Mouse (Mus musculus) cerebellum, adult 18-20 months (tissue): ENCODE measurements around the gene Tmem201.

Source experiments
- DNase-seq, 2 experiments: peaks; one replicate each; pipeline ENCODE4 v3.0.0; 2021

The Tmem201 gene

GRCm38 (mm10) chr4:149678006-149678405 lies 59.8 kb downstream of the Tmem201 start:
- no peak for DNase-seq

DNA sequence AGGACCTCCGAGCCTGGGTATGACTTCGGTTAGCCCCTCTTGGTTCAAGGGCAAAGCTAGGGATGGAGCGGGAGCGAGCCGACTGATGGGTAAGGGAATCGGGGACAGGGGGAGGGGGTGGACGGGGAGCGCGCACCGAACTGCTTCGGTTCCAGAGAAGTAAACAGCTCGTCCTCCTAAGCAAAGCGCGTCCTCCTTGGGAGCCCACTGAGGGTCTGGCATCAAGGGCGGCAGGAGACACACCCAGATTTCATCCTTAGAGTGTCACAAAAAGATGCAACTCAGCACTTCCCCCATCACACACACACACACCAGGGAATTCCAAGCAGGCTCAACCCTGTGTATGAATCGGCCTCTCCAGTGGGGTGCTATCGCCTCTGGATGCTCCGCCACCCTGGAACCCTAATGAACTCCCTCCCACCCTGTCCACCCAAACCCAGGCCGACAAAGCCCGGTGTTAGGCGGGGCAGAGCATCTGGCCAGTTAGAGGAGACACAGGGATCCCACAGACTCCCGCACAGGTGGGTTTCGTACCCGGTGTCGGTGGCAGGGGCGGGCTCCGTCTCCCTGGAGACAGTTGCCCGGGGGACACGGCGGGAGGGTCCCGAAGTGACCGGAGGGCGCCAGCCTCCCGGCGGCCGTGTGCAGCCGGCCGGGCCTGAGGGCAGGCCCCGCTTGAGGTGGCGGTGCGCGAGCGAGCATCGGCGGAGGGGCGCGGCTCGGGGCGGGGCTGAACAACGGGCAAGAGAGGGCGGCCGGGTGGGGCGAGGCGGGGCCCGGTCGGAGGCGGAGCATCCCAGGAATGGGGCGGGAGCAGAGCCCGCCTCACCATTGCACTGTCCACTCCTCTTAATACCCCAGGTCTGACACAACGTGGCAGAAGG lies 62.2 kb downstream of the Tmem201 start:
- peak; percentile 87 to 92 for DNase-seq

GRCm38 (mm10) chr4:149674814-149675377 lies 62.9 kb downstream of the Tmem201 start:
- DNase-seq, result no peak

DNA sequence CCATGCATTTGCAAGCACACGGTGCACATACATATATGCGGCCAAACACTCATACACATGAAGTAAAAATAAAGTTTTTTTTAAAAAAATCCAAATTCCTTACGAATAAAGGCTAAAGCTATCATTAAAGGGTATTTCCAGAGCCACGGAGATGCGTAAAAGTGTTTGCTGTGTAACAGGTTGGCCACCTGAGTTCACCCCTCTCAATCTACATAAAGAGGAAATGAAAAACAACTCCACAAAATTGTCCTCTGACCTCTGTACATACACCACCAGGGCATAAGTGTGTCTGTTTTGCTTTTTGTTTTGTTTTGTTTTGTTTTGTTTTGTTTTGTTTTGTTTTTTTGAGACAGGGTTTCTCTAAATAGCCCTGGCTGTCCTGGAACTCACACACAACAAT lies 65.1 kb downstream of the Tmem201 start:
- no peak for DNase-seq

- DNase-seq, result no peak
These were observed 66.7 kb downstream of the Tmem201 start for GRCm38 (mm10) chr4:149671175-149671574.

DNA sequence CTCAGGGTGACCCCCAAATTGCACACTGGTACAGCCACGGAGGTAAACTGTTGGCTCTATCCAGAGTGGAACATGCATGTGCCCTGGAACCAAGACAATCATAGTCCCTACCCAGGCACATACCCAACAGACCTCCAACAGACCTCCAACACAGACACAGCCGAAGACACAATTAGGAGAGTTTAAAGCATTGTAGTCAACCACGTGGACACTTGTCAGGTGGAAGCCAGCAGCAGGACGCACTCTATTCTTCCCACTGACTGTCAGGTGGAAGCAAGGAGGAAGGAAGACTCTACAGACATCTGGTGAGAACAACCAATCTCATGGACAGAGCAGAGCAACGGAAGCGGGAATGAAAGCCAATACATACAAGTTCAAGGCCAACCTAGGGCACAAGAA lies 72.2 kb downstream of the Tmem201 start:
- no peak for DNase-seq
